Mouse (Mus musculus): ENCODE data around the gene S100a2.

Gene S100a2

GRCm38 (mm10) chr3:90589947-90590346, at the start of gene S100a2:
S100a2 (plus strand) TSS chr3:90590247.
- DNase-seq (ENCODE audit: low read depth), result peak; percentile 31

GRCm38 (mm10) chr3:90540904-90541303, 49.1 kb upstream of the S100a2 start:
- DNase-seq (ENCODE audit: low read depth), result no peak

- no peak for DNase-seq (ENCODE audit: low read depth)
These were observed 40.2 kb upstream of the S100a2 start for GRCm38 (mm10) chr3:90549676-90550420.

GRCm38 (mm10) chr3:90550421-90550790, 39.6 kb upstream of the S100a2 start:
- DNase-seq (ENCODE audit: low read depth), result no peak

GRCm38 (mm10) chr3:90552231-90552630, 37.8 kb upstream of the S100a2 start:
- DNase-seq (ENCODE audit: low read depth), result no peak

- DNase-seq (ENCODE audit: low read depth), result no peak
These were observed 34.1 kb upstream of the S100a2 start for GRCm38 (mm10) chr3:90555954-90556353.

GRCm38 (mm10) chr3:90560008-90560628, 29.9 kb upstream of the S100a2 start, which contains the start of gene S100a3:
S100a3 (plus strand) TSS chr3:90560578.
- DNase-seq (ENCODE audit: low read depth), result no peak

- DNase-seq (ENCODE audit: low read depth), result no peak
These were observed 15.4 kb upstream of the S100a2 start for GRCm38 (mm10) chr3:90574691-90575090.

GRCm38 (mm10) chr3:90575320-90575719, 14.7 kb upstream of the S100a2 start:
- no peak for DNase-seq (ENCODE audit: low read depth)

GRCm38 (mm10) chr3:90576351-90577001, 13.6 kb upstream of the S100a2 start:
- DNase-seq (ENCODE audit: low read depth), result no peak

- DNase-seq (ENCODE audit: low read depth), result no peak
These were observed 10.6 kb upstream of the S100a2 start for GRCm38 (mm10) chr3:90579433-90579832.

GRCm38 (mm10) chr3:90581141-90581540, 8.9 kb upstream of the S100a2 start:
- no peak for DNase-seq (ENCODE audit: low read depth)

- no peak for DNase-seq (ENCODE audit: low read depth)
These were observed 7.9 kb upstream of the S100a2 start for GRCm38 (mm10) chr3:90582156-90582555.

- DNase-seq (ENCODE audit: low read depth), result no peak
These were observed 7.5 kb upstream of the S100a2 start for GRCm38 (mm10) chr3:90582556-90582955.

- DNase-seq (ENCODE audit: low read depth), result no peak
These were observed 6.2 kb upstream of the S100a2 start for GRCm38 (mm10) chr3:90583893-90584292.

- DNase-seq (ENCODE audit: low read depth), result peak; percentile 82
These were observed 4.5 kb upstream of the S100a2 start for GRCm38 (mm10) chr3:90585595-90585994.

- DNase-seq (ENCODE audit: low read depth), result peak; percentile 64
These were observed 3.9 kb upstream of the S100a2 start for GRCm38 (mm10) chr3:90586016-90586643.

- DNase-seq (ENCODE audit: low read depth), result peak; percentile 84
These were observed 3.1 kb upstream of the S100a2 start for GRCm38 (mm10) chr3:90586906-90587305.

- DNase-seq (ENCODE audit: low read depth), result peak; percentile 64
These were observed 2.5 kb upstream of the S100a2 start for GRCm38 (mm10) chr3:90587361-90588101.

- DNase-seq (ENCODE audit: low read depth), result peak; percentile 70
These were observed 657 bp upstream of the S100a2 start for GRCm38 (mm10) chr3:90589390-90589789.

- DNase-seq (ENCODE audit: low read depth), result no peak
These were observed 4.4 kb downstream of the S100a2 start for GRCm38 (mm10) chr3:90594466-90594865.

GRCm38 (mm10) chr3:90595556-90595955, 5.5 kb downstream of the S100a2 start:
- DNase-seq (ENCODE audit: low read depth), result no peak
